Mouse (Mus musculus): ENCODE measurements around the gene Fam216a. TPM values are rescaled to one million over a fixed set of nuclear protein-coding genes. Genes with fewer than 3 reads are reported as not detected.

Gene Fam216a
- polyA plus RNA-seq, 2 experiments, result 17.1 to 18.1 TPM

- TF ChIP-seq EP300 (IDR thresholded peaks at IDR 0.05; ENCODE audit: low read depth) (no peak), CTCF (IDR thresholded peaks at IDR 0.05; ENCODE audit: low read depth) (no peak)
- H3K4me2 ChIP-seq (ENCODE audit: low read depth), result no peak overlapping the region
- peaks cover 60% of the 10 kb centered on the region for H3K36me3 ChIP-seq (replicated peaks; ENCODE audit: control insufficient read depth, insufficient read depth, low read depth)
- ATAC-seq (ENCODE audit: insufficient read depth) (no peak), DNase-seq (ENCODE audit: low read depth in 3 of 3, low spot score in 3 of 3) (no peak)
- no peaks in the 10 kb centered on the region for H3K27me3 ChIP-seq (ENCODE audit: control insufficient read depth, insufficient read depth, low read length)
- H3K4me3 ChIP-seq (ENCODE audit: insufficient read depth in 1 of 2, low read depth in 2 of 2, low read length in 2 of 2), result no peak overlapping the region
- WGBS (ENCODE audit: insufficient replicate concordance), result 74% methylated on average over 5 of the region's 5 CpGs
- H3K9me3 ChIP-seq (ENCODE audit: control insufficient read depth, low read length), result no peaks in the 10 kb centered on the region
- no peak overlapping the region for H3K27ac ChIP-seq
- no peak overlapping the region for H3K9ac ChIP-seq (replicated peaks)
- no peaks in the 10 kb centered on the region for H3K4me1 ChIP-seq (replicated peaks; ENCODE audit: control insufficient read depth in 2 of 2, insufficient read depth in 2 of 2, low read length in 1 of 2)
These were observed 30.6 kb upstream of the Fam216a start for GRCm38 (mm10) chr5:122402772-122403171.

- Histone ChIP-seq H3K36me3 (replicated peaks; ENCODE audit: control insufficient read depth, insufficient read depth, low read depth) (peaks cover 63% of the 10 kb centered on the region), H3K9me3 (ENCODE audit: control insufficient read depth, low read length) (no peaks in the 10 kb centered on the region), H3K4me3 (ENCODE audit: insufficient read depth in 1 of 2, low read depth in 2 of 2, low read length in 2 of 2) (no peak overlapping the region), H3K4me1 (replicated peaks; ENCODE audit: control insufficient read depth in 2 of 2, insufficient read depth in 2 of 2, low read length in 1 of 2) (no peaks in the 10 kb centered on the region), H3K27me3 (ENCODE audit: control insufficient read depth, insufficient read depth, low read length) (no peaks in the 10 kb centered on the region), H3K27ac (no peak overlapping the region), H3K9ac (replicated peaks) (no peak overlapping the region), H3K4me2 (ENCODE audit: low read depth) (no peak overlapping the region)
- TF ChIP-seq CTCF (IDR thresholded peaks at IDR 0.05; ENCODE audit: low read depth) (no peak), EP300 (IDR thresholded peaks at IDR 0.05; ENCODE audit: low read depth) (no peak)
- ATAC-seq (ENCODE audit: insufficient read depth), result no peak
- no peak for DNase-seq (ENCODE audit: low read depth in 3 of 3, low spot score in 3 of 3)
- 84% methylated on average over 13 of the region's 13 CpGs for WGBS (ENCODE audit: insufficient replicate concordance)
These were observed 30.0 kb upstream of the Fam216a start for GRCm38 (mm10) chr5:122402160-122402559.

- Histone ChIP-seq H3K27me3 (ENCODE audit: control insufficient read depth, insufficient read depth, low read length) (no peaks in the 10 kb centered on the region), H3K36me3 (replicated peaks; ENCODE audit: control insufficient read depth, insufficient read depth, low read depth) (peaks cover 62% of the 10 kb centered on the region), H3K27ac (no peak overlapping the region), H3K9me3 (ENCODE audit: control insufficient read depth, low read length) (no peaks in the 10 kb centered on the region), H3K4me2 (ENCODE audit: low read depth) (no peak overlapping the region), H3K4me1 (replicated peaks; ENCODE audit: control insufficient read depth in 2 of 2, insufficient read depth in 2 of 2, low read length in 1 of 2) (no peaks in the 10 kb centered on the region), H3K4me3 (ENCODE audit: insufficient read depth in 1 of 2, low read depth in 2 of 2, low read length in 2 of 2) (no peak overlapping the region), H3K9ac (replicated peaks) (no peak overlapping the region)
- ATAC-seq (ENCODE audit: insufficient read depth) (no peak), DNase-seq (ENCODE audit: low read depth in 3 of 3, low spot score in 3 of 3) (no peak)
- TF ChIP-seq EP300 (IDR thresholded peaks at IDR 0.05; ENCODE audit: low read depth) (no peak), CTCF (IDR thresholded peaks at IDR 0.05; ENCODE audit: low read depth) (peak; percentile 98)
- WGBS (ENCODE audit: insufficient replicate concordance), result 32% methylated on average over 8 of the region's 8 CpGs
These were observed 29.1 kb upstream of the Fam216a start for GRCm38 (mm10) chr5:122401303-122401640.

GRCm38 (mm10) chr5:122400628-122401302 is 28.6 kb upstream of the Fam216a start:
- H3K36me3 ChIP-seq (replicated peaks; ENCODE audit: control insufficient read depth, insufficient read depth, low read depth), result peaks cover 57% of the 10 kb centered on the region

GRCm38 (mm10) chr5:122399871-122400270 is 27.7 kb upstream of the Fam216a start:
- Histone ChIP-seq H3K36me3 (replicated peaks; ENCODE audit: control insufficient read depth, insufficient read depth, low read depth) (peaks cover 48% of the 10 kb centered on the region), H3K9ac (replicated peaks) (no peak overlapping the region), H3K27ac (no peak overlapping the region), H3K4me1 (replicated peaks; ENCODE audit: control insufficient read depth in 2 of 2, insufficient read depth in 2 of 2, low read length in 1 of 2) (no peaks in the 10 kb centered on the region), H3K4me2 (ENCODE audit: low read depth) (no peak overlapping the region), H3K4me3 (ENCODE audit: insufficient read depth in 1 of 2, low read depth in 2 of 2, low read length in 2 of 2) (no peak overlapping the region), H3K9me3 (ENCODE audit: control insufficient read depth, low read length) (no peaks in the 10 kb centered on the region), H3K27me3 (ENCODE audit: control insufficient read depth, insufficient read depth, low read length) (no peaks in the 10 kb centered on the region)
- ATAC-seq (ENCODE audit: insufficient read depth), result no peak
- no peak for DNase-seq (ENCODE audit: low read depth in 3 of 3, low spot score in 3 of 3)
- TF ChIP-seq EP300 (IDR thresholded peaks at IDR 0.05; ENCODE audit: low read depth), result no peak
- TF ChIP-seq CTCF (IDR thresholded peaks at IDR 0.05; ENCODE audit: low read depth), result no peak
- 81% methylated on average over 8 of the region's 8 CpGs for WGBS (ENCODE audit: insufficient replicate concordance)

More at GRCm38 (mm10) chr5:122400628-122401302, 28.6 kb upstream of the Fam216a start:
- Histone ChIP-seq H3K4me3 (ENCODE audit: insufficient read depth in 1 of 2, low read depth in 2 of 2, low read length in 2 of 2) (no peak overlapping the region), H3K27ac (no peak overlapping the region), H3K4me2 (ENCODE audit: low read depth) (no peak overlapping the region), H3K9me3 (ENCODE audit: control insufficient read depth, low read length) (no peaks in the 10 kb centered on the region), H3K4me1 (replicated peaks; ENCODE audit: control insufficient read depth in 2 of 2, insufficient read depth in 2 of 2, low read length in 1 of 2) (no peaks in the 10 kb centered on the region), H3K27me3 (ENCODE audit: control insufficient read depth, insufficient read depth, low read length) (no peaks in the 10 kb centered on the region), H3K9ac (replicated peaks) (no peak overlapping the region)
- DNase-seq (ENCODE audit: low read depth in 3 of 3, low spot score in 3 of 3) (no peak), ATAC-seq (ENCODE audit: insufficient read depth) (no peak)
- no peak for TF ChIP-seq CTCF (IDR thresholded peaks at IDR 0.05; ENCODE audit: low read depth)
- TF ChIP-seq EP300 (IDR thresholded peaks at IDR 0.05; ENCODE audit: low read depth), result no peak
- WGBS (ENCODE audit: insufficient replicate concordance), result 81% methylated on average over 18 of the region's 18 CpGs
